Mouse (Mus musculus): Measurements from ENCODE around the gene Isl2. TPM values are rescaled to one million over a fixed set of nuclear protein-coding genes. Genes with fewer than 3 reads are reported as not detected.

Gene Isl2
- polyA plus RNA-seq, 1 experiment from 2014 or later, result not detected

DNA sequence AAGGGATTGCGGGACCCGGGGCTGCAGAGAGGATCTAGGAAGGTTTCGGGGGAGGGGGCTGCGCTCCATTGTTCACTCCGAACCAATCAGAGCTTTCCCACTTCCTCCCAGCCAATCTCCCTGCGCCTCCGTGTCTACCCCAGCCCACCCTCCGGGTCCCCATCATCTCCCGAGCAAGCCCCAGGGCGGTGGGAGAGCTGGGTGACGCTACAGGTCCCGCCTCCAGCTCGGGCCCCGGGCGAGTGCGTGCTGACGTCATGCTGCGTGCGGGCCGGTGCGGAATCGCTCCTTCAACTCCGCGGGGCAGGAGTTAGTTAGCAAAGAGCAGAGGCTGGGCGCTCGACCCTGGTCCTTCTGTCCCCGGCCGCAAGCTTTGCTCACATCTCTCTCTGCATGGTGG, 2.4 kb downstream of the Isl2 start:
- H3K9me3 ChIP-seq (ENCODE audit: low read length), result no peaks in the 10 kb centered on the region
- H3K4me1 ChIP-seq (ENCODE audit: insufficient read depth), result peaks cover 33% of the 10 kb centered on the region
- WGBS (ENCODE audit: insufficient replicate concordance), result 0% methylated on average over 28 of the region's 28 CpGs
- H3K9ac ChIP-seq (replicated peaks), result no peak overlapping the region
- peak overlapping the region; percentile 70 for H3K4me2 ChIP-seq (ENCODE audit: low read depth, low read length)
- peak overlapping the region; percentile 45 for H3K4me3 ChIP-seq (ENCODE audit: low read depth, low read length)
- no peak overlapping the region for H3K27ac ChIP-seq (ENCODE audit: low read depth)
- TF ChIP-seq CTCF (IDR thresholded peaks at IDR 0.05; ENCODE audit: low read depth) (no peak), EP300 (IDR thresholded peaks at IDR 0.05; ENCODE audit: low read depth) (no peak)
- DNase-seq, result peak; percentile 60
- peaks cover 92% of the 10 kb centered on the region for H3K27me3 ChIP-seq (ENCODE audit: insufficient read depth, low read length)
- 0 out of 2 replicates have a peak, but pooled peaks have one; percentile 14 for ATAC-seq
- no peaks in the 10 kb centered on the region for H3K36me3 ChIP-seq (replicated peaks; ENCODE audit: insufficient read depth, low read length)

DNA sequence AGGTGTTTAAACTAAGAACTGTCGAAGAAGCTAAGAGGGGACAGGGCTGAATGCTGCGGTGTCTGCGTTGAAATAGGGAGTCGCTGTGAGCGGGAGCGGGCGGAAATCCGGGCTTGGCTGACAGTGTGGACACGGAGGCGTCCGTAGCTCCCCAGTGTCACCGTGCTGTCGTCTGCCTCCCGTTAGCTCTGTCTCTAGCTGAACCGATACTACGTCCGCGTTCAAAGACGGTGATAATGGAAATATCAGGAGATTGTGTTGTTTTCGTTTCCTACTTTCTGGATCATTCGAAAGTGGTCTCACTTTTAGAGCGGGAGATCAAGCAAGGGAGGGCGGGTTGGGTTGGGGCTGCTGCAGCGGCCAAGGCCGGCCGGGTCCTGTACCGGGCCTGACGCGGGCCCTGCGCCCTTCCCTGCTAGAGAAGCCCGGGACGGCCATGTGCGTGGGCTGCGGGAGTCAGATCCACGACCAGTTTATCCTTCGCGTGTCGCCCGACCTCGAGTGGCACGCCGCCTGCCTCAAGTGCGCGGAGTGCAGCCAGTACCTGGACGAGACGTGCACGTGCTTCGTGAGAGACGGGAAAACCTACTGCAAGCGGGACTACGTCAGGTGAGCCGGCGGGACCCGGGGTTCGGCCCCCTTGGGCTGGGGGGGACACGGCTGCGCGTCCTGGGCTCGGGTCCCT, 3.4 kb downstream of the Isl2 start:
- Histone ChIP-seq H3K4me2 (ENCODE audit: low read depth, low read length) (peak overlapping the region; percentile 70), H3K4me3 (ENCODE audit: low read depth, low read length) (peak overlapping the region; percentile 45), H3K36me3 (replicated peaks; ENCODE audit: insufficient read depth, low read length) (no peaks in the 10 kb centered on the region), H3K4me1 (ENCODE audit: insufficient read depth) (peaks cover 40% of the 10 kb centered on the region), H3K9ac (replicated peaks) (no peak overlapping the region), H3K27ac (ENCODE audit: low read depth) (no peak overlapping the region), H3K9me3 (ENCODE audit: low read length) (0 out of 2 replicates have a peak, but pooled peaks cover 3% of the 10 kb centered on the region), H3K27me3 (ENCODE audit: insufficient read depth, low read length) (peaks cover 97% of the 10 kb centered on the region)
- TF ChIP-seq EP300 (IDR thresholded peaks at IDR 0.05; ENCODE audit: low read depth) (no peak), CTCF (IDR thresholded peaks at IDR 0.05; ENCODE audit: low read depth) (no peak)
- 1% methylated on average over 59 of the region's 59 CpGs for WGBS (ENCODE audit: insufficient replicate concordance)
- peak; percentile 31 for DNase-seq
- ATAC-seq, result no peak

DNA sequence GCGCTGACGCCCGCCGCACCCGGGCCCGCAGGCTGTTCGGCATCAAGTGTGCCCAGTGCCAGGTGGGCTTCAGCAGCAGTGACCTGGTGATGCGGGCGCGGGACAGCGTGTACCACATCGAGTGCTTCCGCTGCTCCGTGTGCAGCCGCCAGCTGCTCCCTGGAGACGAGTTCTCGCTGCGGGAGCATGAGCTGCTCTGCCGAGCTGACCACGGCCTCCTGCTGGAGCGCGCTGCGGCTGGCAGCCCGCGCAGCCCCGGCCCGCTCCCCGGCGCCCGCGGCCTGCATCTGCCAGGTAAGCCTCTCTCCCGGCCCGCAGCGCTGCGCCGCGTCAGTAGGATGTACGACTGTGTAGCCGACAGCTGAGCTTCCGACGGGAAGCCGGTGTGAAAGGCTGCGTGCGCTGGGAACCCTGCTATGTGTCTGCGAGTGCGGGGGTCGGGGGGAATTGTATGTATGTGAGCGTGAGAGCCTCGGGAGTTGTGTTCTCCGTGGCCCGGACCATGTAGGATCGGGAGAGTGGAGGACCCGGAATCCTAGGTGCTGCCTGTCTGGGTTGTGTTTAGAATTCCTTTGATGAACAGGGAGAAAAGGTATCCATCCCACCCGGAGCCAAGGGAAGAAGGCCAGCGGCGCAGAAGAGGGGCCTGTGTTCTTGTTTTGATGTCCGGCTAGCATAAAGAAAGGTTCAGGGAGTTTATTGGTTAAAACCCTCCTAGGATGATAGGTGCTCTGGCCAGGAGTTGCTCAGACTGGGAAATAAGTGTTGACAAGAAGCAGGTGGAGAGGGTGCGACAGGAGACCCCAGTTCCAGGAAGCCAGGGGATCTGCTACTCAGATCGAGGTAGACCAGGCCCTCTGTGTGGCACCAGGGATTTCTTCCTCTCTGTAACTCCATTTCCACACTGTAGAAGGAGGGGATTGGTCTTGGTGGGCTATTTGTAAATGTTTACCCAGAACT, 4.2 kb downstream of the Isl2 start:
- WGBS (ENCODE audit: insufficient replicate concordance), result 3% methylated on average over 54 of the region's 59 CpGs
- Histone ChIP-seq H3K9ac (replicated peaks) (no peak overlapping the region), H3K4me3 (ENCODE audit: low read depth, low read length) (peak overlapping the region; percentile 45), H3K4me1 (ENCODE audit: insufficient read depth) (peaks cover 40% of the 10 kb centered on the region), H3K9me3 (ENCODE audit: low read length) (0 out of 2 replicates have a peak, but pooled peaks cover 3% of the 10 kb centered on the region), H3K27me3 (ENCODE audit: insufficient read depth, low read length) (peaks cover 97% of the 10 kb centered on the region), H3K27ac (ENCODE audit: low read depth) (no peak overlapping the region), H3K4me2 (ENCODE audit: low read depth, low read length) (peak overlapping the region; percentile 70), H3K36me3 (replicated peaks; ENCODE audit: insufficient read depth, low read length) (no peaks in the 10 kb centered on the region)
- TF ChIP-seq EP300 (IDR thresholded peaks at IDR 0.05; ENCODE audit: low read depth), result no peak
- TF ChIP-seq CTCF (IDR thresholded peaks at IDR 0.05; ENCODE audit: low read depth), result no peak
- ATAC-seq (0 out of 2 replicates have a peak, but pooled peaks have one; percentile 7), DNase-seq (peak; percentile 27)

DNA sequence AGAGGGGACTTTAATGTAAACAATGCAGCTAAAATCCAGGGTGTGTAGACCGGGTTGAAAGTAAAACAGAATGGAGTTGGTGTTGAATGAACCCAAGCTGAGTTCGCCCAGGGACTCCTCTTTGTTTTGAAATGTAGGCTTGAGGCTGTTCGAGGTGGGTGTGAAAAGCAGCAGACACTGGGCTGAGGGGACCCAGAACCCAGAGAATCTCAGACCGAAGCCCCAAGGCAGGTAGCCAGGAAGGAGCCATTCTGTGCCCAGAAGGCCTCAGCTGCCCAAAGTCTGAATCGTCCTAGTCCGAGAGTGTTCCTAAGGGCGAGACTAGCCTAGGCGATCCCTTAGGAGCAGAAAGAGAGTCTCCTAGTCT, 4.8 kb downstream of the Isl2 start:
- H3K4me2 ChIP-seq (ENCODE audit: low read depth, low read length), result no peak overlapping the region
- no peaks in the 10 kb centered on the region for H3K36me3 ChIP-seq (replicated peaks; ENCODE audit: insufficient read depth, low read length)
- H3K9ac ChIP-seq (replicated peaks), result no peak overlapping the region
- H3K9me3 ChIP-seq (ENCODE audit: low read length), result 0 out of 2 replicates have a peak, but pooled peaks cover 3% of the 10 kb centered on the region
- H3K4me1 ChIP-seq (ENCODE audit: insufficient read depth), result peaks cover 40% of the 10 kb centered on the region
- TF ChIP-seq CTCF (IDR thresholded peaks at IDR 0.05; ENCODE audit: low read depth) (no peak), EP300 (IDR thresholded peaks at IDR 0.05; ENCODE audit: low read depth) (no peak)
- ATAC-seq (no peak), DNase-seq (no peak)
- no peak overlapping the region for H3K27ac ChIP-seq (ENCODE audit: low read depth)
- 9% methylated on average over 8 of the region's 8 CpGs for WGBS (ENCODE audit: insufficient replicate concordance)
- peaks cover 95% of the 10 kb centered on the region for H3K27me3 ChIP-seq (ENCODE audit: insufficient read depth, low read length)
- H3K4me3 ChIP-seq (ENCODE audit: low read depth, low read length), result no peak overlapping the region

DNA sequence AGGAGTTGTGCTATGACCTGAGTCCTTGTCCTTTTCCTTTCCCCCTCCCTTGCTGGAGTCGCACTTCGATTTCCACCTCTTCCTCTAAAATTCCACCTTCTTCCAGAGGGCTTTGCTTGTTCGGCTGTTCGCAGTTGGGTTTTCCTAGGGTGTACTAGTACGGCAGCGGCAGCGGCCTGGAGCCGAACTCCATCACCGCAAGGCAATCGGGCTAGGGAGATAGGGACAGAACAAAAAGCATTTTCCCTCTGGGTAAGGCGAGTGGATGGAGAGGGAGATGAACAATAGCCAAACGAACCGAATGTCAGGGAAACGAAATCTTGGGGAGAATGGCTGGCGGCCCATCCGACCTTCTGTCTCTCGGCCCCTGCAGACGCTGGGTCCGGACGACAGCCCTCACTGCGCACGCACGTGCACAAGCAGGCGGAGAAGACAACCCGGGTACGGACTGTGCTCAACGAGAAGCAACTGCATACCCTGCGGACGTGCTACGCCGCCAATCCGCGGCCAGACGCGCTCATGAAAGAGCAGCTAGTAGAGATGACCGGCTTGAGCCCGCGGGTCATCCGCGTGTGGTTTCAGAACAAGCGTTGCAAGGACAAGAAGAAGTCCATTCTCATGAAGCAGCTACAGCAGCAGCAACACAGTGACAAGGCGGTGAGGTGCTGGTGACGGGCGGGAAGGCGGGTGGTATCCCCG, 5.4 kb downstream of the Isl2 start:
- Histone ChIP-seq H3K27me3 (ENCODE audit: insufficient read depth, low read length) (peaks cover 95% of the 10 kb centered on the region), H3K4me1 (ENCODE audit: insufficient read depth) (peaks cover 40% of the 10 kb centered on the region), H3K9me3 (ENCODE audit: low read length) (0 out of 2 replicates have a peak, but pooled peaks cover 3% of the 10 kb centered on the region), H3K27ac (ENCODE audit: low read depth) (no peak overlapping the region), H3K4me3 (ENCODE audit: low read depth, low read length) (peak overlapping the region; percentile 28), H3K36me3 (replicated peaks; ENCODE audit: insufficient read depth, low read length) (no peaks in the 10 kb centered on the region), H3K9ac (replicated peaks) (no peak overlapping the region), H3K4me2 (ENCODE audit: low read depth, low read length) (peak overlapping the region; percentile 48; the same call in 1 of the 2 replicates)
- peak; percentile 44 for DNase-seq
- WGBS (ENCODE audit: insufficient replicate concordance), result 1% methylated on average over 46 of the region's 46 CpGs
- TF ChIP-seq EP300 (IDR thresholded peaks at IDR 0.05; ENCODE audit: low read depth) (no peak), CTCF (IDR thresholded peaks at IDR 0.05; ENCODE audit: low read depth) (no peak)
- no peak for ATAC-seq
